Mouse (Mus musculus) ES-E14 (cell line): ENCODE data around the gene Scgb1a1.

Source experiments
- CHD2 ChIP-seq: IDR thresholded peaks from 2 replicates; pipeline ENCODE4 v1.6.1; 2014; ENCODE audit warnings: mild to moderate bottlenecking, low read depth, low read length, inconsistent platforms
- HCFC1 ChIP-seq: IDR thresholded peaks from 2 replicates; pipeline ENCODE4 v1.6.1; 2012; ENCODE audit warnings: low read length, inconsistent platforms, borderline replicate concordance; ENCODE audit not compliant: insufficient read depth
- MAFK ChIP-seq: IDR thresholded peaks from 2 replicates; pipeline ENCODE4 v1.6.1; 2014; ENCODE audit warnings: mild to moderate bottlenecking, low read depth, low read length, inconsistent platforms; ENCODE audit not compliant: insufficient read depth
- ZC3H11A ChIP-seq: IDR thresholded peaks from 2 replicates; pipeline ENCODE4 v1.6.1; 2012; ENCODE audit warnings: low read depth, mild to moderate bottlenecking, inconsistent platforms, low read length, borderline replicate concordance
- ZNF384 ChIP-seq: IDR thresholded peaks from 2 replicates; pipeline ENCODE4 v1.6.1; 2012; ENCODE audit warnings: low read depth, low read length, inconsistent platforms

DNA sequence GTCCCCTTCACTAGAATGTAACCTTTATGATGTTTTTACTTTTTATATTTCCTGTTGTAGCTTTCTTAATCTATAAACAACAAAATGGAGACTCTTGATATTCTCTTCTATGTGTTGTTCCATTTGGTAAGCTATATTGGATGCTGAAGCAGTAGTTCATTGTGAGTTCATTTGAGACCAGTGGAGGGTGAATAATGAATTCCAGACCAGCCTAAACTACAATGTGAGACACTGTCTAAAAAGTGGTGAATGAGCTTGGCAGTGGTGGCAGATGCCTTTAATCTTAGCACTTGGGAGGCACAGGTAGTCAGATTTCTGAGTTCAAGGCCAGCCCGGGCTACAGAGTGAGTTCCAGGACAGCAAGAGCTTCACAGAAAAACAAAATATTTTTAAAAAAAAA, 44.6 kb downstream of the Scgb1a1 start:
- TF ChIP-seq ZC3H11A (no peak), CHD2 (no peak), MAFK (no peak), ZNF384 (no peak), HCFC1 (no peak)
